Mouse (Mus musculus): ENCODE data around the gene Coq10a. TPM values are rescaled to one million over a fixed set of nuclear protein-coding genes. Genes with fewer than 3 reads are reported as not detected.

Gene Coq10a
- total RNA-seq, 4 experiments from 2014 or later = 47.5 to 57.4 (median 51.9) TPM

Small RNA genes lying within 50 kb of the gene (microRNA-seq; reads per million reads assigned to microRNA genes)
- 0 reads per million in 2 experiments for gene Gm25361
- gene Gm26308 = 0 reads per million in 2 experiments
- 0.32 to 1.3 reads per million in 2 experiments for gene Mir6914
- gene Mir6915 = 3.3 to 3.8 reads per million in 2 experiments

Other genes starting within 250 kb of the Coq10a start
- gene Rbms2, start 188.7 kb downstream of the Coq10a start, total RNA-seq (2022) = 10 to 100 TPM; 12.1 to 19.4 (median 16.5) TPM
- 10 to 100 TPM; 24.4 to 33.2 (median 24.6) TPM for gene Gls2, start 174.5 kb downstream of the Coq10a start, total RNA-seq (2022)
- gene Spryd4, start 157.2 kb downstream of the Coq10a start, total RNA-seq (2022) = 10 to 100 TPM in 1 of 4 experiments, 1 to 10 TPM in 3; 9.2 to 10.3 (median 9.6) TPM
- gene Mip, start 143.2 kb downstream of the Coq10a start, total RNA-seq (2022) = not detected
- gene Timeless, start 136.9 kb downstream of the Coq10a start, total RNA-seq (2022) = 1 to 10 TPM; 5.7 to 8.0 (median 7.4) TPM
- not detected for gene Apon, start 114.9 kb downstream of the Coq10a start, total RNA-seq (2022)
- gene Apof, start 100.3 kb downstream of the Coq10a start, total RNA-seq (2022) = not detected
- 10 to 100 TPM; 34.3 to 39.3 (median 37.8) TPM for gene Stat2, start 98.4 kb downstream of the Coq10a start, total RNA-seq (2022)
- not detected for gene Il23a, start 70.2 kb downstream of the Coq10a start, total RNA-seq (2022)
- gene Pan2, start 65.7 kb downstream of the Coq10a start, total RNA-seq (2022) = 10 to 100 TPM; 14.6 to 16.3 (median 15.5) TPM
- gene Cnpy2, start 46.5 kb downstream of the Coq10a start, total RNA-seq (2022) = 10 to 100 TPM; 69.2 to 89.4 (median 82.4) TPM
- gene Cs, start 31.3 kb downstream of the Coq10a start, total RNA-seq (2022) = 100 to 1,000 TPM; 221 to 231 (median 224) TPM
- gene Ankrd52, start 8.1 kb upstream of the Coq10a start, total RNA-seq (2022) = 10 to 100 TPM; 46.3 to 57.3 (median 50.2) TPM
- gene Slc39a5, start 32.2 kb upstream of the Coq10a start, total RNA-seq (2022) = under 1 TPM in 3 of 4 experiments, not detected in 1; 0.35 to 0.45 (median 0.43) TPM
- gene Nabp2, start 42.5 kb upstream of the Coq10a start, total RNA-seq (2022) = 100 to 1,000 TPM in 2 of 4 experiments, 10 to 100 TPM in 2; 94.4 to 107 (median 100) TPM
- 10 to 100 TPM; 71.7 to 79.9 (median 75.7) TPM for gene Rnf41, start 42.7 kb upstream of the Coq10a start, total RNA-seq (2022)
- gene Smarcc2, start 90.3 kb upstream of the Coq10a start, total RNA-seq (2022) = 100 to 1,000 TPM; 238 to 267 (median 258) TPM
- gene Myl6, start 125.1 kb upstream of the Coq10a start, total RNA-seq (2022) = 100 to 1,000 TPM; 486 to 591 (median 538) TPM
- gene Myl6b, start 129.7 kb upstream of the Coq10a start, total RNA-seq (2022) = 10 to 100 TPM; 18.4 to 23.6 (median 22.6) TPM
- gene Esyt1, start 156.9 kb upstream of the Coq10a start, total RNA-seq (2022) = 10 to 100 TPM in 2 of 4 experiments, 1 to 10 TPM in 2; 7.0 to 11.5 (median 9.3) TPM
- gene Zc3h10, start 178.8 kb upstream of the Coq10a start, total RNA-seq (2022) = 10 to 100 TPM; 12.7 to 17.0 (median 15.2) TPM
- 1,000 to 10,000 TPM; 1,259 to 1,817 (median 1,529) TPM for gene Rpl41, start 180.3 kb upstream of the Coq10a start, total RNA-seq (2022)
- 10 to 100 TPM; 58.7 to 62.0 (median 59.0) TPM for gene Pa2g4, start 197.0 kb upstream of the Coq10a start, total RNA-seq (2022)
- 1 to 10 TPM; 6.8 to 8.4 (median 8.1) TPM for gene Erbb3, start 220.7 kb upstream of the Coq10a start, total RNA-seq (2022)